Mouse (Mus musculus) lung, embryonic 14.5 days (tissue): Measurements from ENCODE around the gene Slc44a5. TPM values are rescaled to one million over a fixed set of nuclear protein-coding genes. Genes with fewer than 3 reads are reported as not detected.

ENCODE experiments used
- ATAC-seq: fragments of 200-750 bp; cut with Nextera tagmentation; 2 replicates; pipeline ENCODE4 v1.8.0; 2017; ENCODE audit warnings: mild to moderate bottlenecking, moderate TSS enrichment, moderate library complexity; ENCODE audit not compliant: insufficient read depth
- DNase-seq: peaks from one replicate; pipeline ENCODE4 v3.0.0-alpha.2; 2015
- H3K27ac ChIP-seq: fragments of 300-500 bp; sonication (generic); 2 replicates; pipeline ENCODE4 v1.5.1; 2014; ENCODE audit warnings: low read depth, mild to moderate bottlenecking, moderate library complexity
- H3K27me3 ChIP-seq: fragments of 300-500 bp; sonication (generic); 2 replicates; pipeline ENCODE4 v1.6.1; 2014; ENCODE audit warnings: low read length, control low read depth; ENCODE audit not compliant: insufficient read depth
- H3K36me3 ChIP-seq: fragments of 300-500 bp; sonication (generic); 2 replicates; pipeline ENCODE4 v1.6.1; 2014; ENCODE audit warnings: control low read depth; ENCODE audit not compliant: insufficient read depth
- H3K4me1 ChIP-seq: fragments of 300-500 bp; sonication (generic); 2 replicates; pipeline ENCODE4 v1.6.1; 2014; ENCODE audit warnings: antibody characterized with exemption, control low read depth; ENCODE audit not compliant: insufficient read depth
- H3K4me2 ChIP-seq: fragments of 300-500 bp; sonication (generic); 2 replicates; pipeline ENCODE4 v1.6.1; 2014; ENCODE audit warnings: mild to moderate bottlenecking
- H3K4me3 ChIP-seq: fragments of 300-500 bp; sonication (generic); 2 replicates; pipeline ENCODE4 v1.5.1; 2014; ENCODE audit warnings: low read depth, low read length
- H3K9ac ChIP-seq: fragments of 300-500 bp; sonication (generic); 2 replicates; pipeline ENCODE4 v1.6.1; 2014
- H3K9me3 ChIP-seq: fragments of 300-500 bp; sonication (generic); 2 replicates; pipeline ENCODE4 v1.6.1; 2016; ENCODE audit warnings: low read depth, low read length, control low read depth
- CTCF ChIP-seq: IDR thresholded peaks from 2 replicates; pipeline ENCODE4 v1.5.1; 2016; ENCODE audit warnings: antibody characterized with exemption, low read depth
- WGBS: fragments of 180-500 bp; shearing (Covaris S2); extraction: QIAGEN DNeasy Blood & Tissue Kit; methylation state at CpG from one replicate; pipeline ENCODE4 v1.1.7; 2014; 5-methylcytosine and 5-hydroxymethylcytosine counted together
- polyA plus RNA-seq: library from polyadenylated mRNA; unstranded; fragments of >200 nt; fragmentation: Nextera tagmentation; extraction: Ambion mirVana; gene quantifications from 2 replicates; pipeline ENCODE4 v1.2.1, GENCODE M21; 2014

Gene Slc44a5
- polyA plus RNA-seq, 1 experiment from 2014 or later, result 0.29 TPM

GRCm38 (mm10) chr3:153957916-153958315, 15.3 kb upstream of the Slc44a5 start:
- Histone ChIP-seq H3K9me3 (no peaks in the 10 kb centered on the region), H3K27me3 (no peaks in the 10 kb centered on the region), H3K4me2 (no peak overlapping the region), H3K36me3 (no peaks in the 10 kb centered on the region), H3K9ac (no peak overlapping the region), H3K4me1 (no peaks in the 10 kb centered on the region), H3K4me3 (no peak overlapping the region), H3K27ac (no peak overlapping the region)
- ATAC-seq (no peak), DNase-seq (no peak)
- WGBS, result 79% methylated on average over 5 of the region's 5 CpGs
- no peak for TF ChIP-seq CTCF

- Histone ChIP-seq H3K9me3 (no peaks in the 10 kb centered on the region), H3K27ac (no peak overlapping the region), H3K27me3 (no peaks in the 10 kb centered on the region), H3K4me3 (no peak overlapping the region), H3K4me1 (no peaks in the 10 kb centered on the region), H3K9ac (no peak overlapping the region), H3K36me3 (no peaks in the 10 kb centered on the region), H3K4me2 (no peak overlapping the region)
- TF ChIP-seq CTCF, result peak; percentile 90
- ATAC-seq (peak; percentile 65; the same call in 1 of the 2 replicates), DNase-seq (peak; percentile 82)
- WGBS, result 94% methylated on average over 1 of the region's 1 CpGs
Measured at GRCm38 (mm10) chr3:153959035-153959730, 14.1 kb upstream of the Slc44a5 start.

GRCm38 (mm10) chr3:153959731-153960207, 13.5 kb upstream of the Slc44a5 start:
- Histone ChIP-seq H3K27ac (no peak overlapping the region), H3K4me1 (no peaks in the 10 kb centered on the region), H3K36me3 (no peaks in the 10 kb centered on the region), H3K4me3 (no peak overlapping the region), H3K4me2 (no peak overlapping the region), H3K9me3 (no peaks in the 10 kb centered on the region), H3K27me3 (no peaks in the 10 kb centered on the region), H3K9ac (no peak overlapping the region)
- DNase-seq (no peak), ATAC-seq (no peak)
- WGBS, result 74% methylated on average over 9 of the region's 9 CpGs
- no peak for TF ChIP-seq CTCF

- H3K4me1 ChIP-seq, result no peaks in the 10 kb centered on the region
- no peak for TF ChIP-seq CTCF
- H3K4me2 ChIP-seq, result no peak overlapping the region
- 62% methylated on average over 2 of the region's 2 CpGs for WGBS
- H3K4me3 ChIP-seq, result no peak overlapping the region
- no peak for DNase-seq
- no peaks in the 10 kb centered on the region for H3K9me3 ChIP-seq
- no peaks in the 10 kb centered on the region for H3K36me3 ChIP-seq
- ATAC-seq, result no peak
- H3K27ac ChIP-seq, result no peak overlapping the region
- H3K9ac ChIP-seq, result no peak overlapping the region
- H3K27me3 ChIP-seq, result no peaks in the 10 kb centered on the region
Measured at GRCm38 (mm10) chr3:153960884-153961283, 12.4 kb upstream of the Slc44a5 start.

- no peaks in the 10 kb centered on the region for H3K27me3 ChIP-seq
- H3K4me3 ChIP-seq, result no peak overlapping the region
- no peak overlapping the region for H3K27ac ChIP-seq
- no peak overlapping the region for H3K4me2 ChIP-seq
- DNase-seq (peak; percentile 68), ATAC-seq (no peak)
- 71% methylated on average over 6 of the region's 6 CpGs for WGBS
- H3K4me1 ChIP-seq, result no peaks in the 10 kb centered on the region
- H3K36me3 ChIP-seq, result no peaks in the 10 kb centered on the region
- no peaks in the 10 kb centered on the region for H3K9me3 ChIP-seq
- no peak overlapping the region for H3K9ac ChIP-seq
- peak; percentile 55 for TF ChIP-seq CTCF
Measured at GRCm38 (mm10) chr3:153961632-153962389, 11.4 kb upstream of the Slc44a5 start.

GRCm38 (mm10) chr3:153967447-153967846, 5.8 kb upstream of the Slc44a5 start:
- 61% methylated on average over 5 of the region's 5 CpGs for WGBS
- ATAC-seq, result no peak

GRCm38 (mm10) chr3:153968549-153968948, 4.7 kb upstream of the Slc44a5 start:
- Histone ChIP-seq H3K4me1 (no peaks in the 10 kb centered on the region), H3K36me3 (no peaks in the 10 kb centered on the region), H3K27me3 (peaks cover 12% of the 10 kb centered on the region), H3K27ac (no peak overlapping the region), H3K9me3 (no peaks in the 10 kb centered on the region), H3K4me3 (no peak overlapping the region), H3K9ac (no peak overlapping the region), H3K4me2 (no peak overlapping the region)
- WGBS, result 52% methylated on average over 4 of the region's 4 CpGs
- DNase-seq, result peak; percentile 70
- TF ChIP-seq CTCF, result peak; percentile 60
- ATAC-seq, result no peak; the same call in 1 of the 2 replicates

More at GRCm38 (mm10) chr3:153967447-153967846, 5.8 kb upstream of the Slc44a5 start:
- Histone ChIP-seq H3K4me2 (no peak overlapping the region), H3K27me3 (peaks cover 1% of the 10 kb centered on the region), H3K9ac (no peak overlapping the region), H3K4me1 (no peaks in the 10 kb centered on the region), H3K27ac (no peak overlapping the region), H3K36me3 (no peaks in the 10 kb centered on the region), H3K4me3 (no peak overlapping the region), H3K9me3 (no peaks in the 10 kb centered on the region)
- no peak for TF ChIP-seq CTCF
- no peak for DNase-seq
